Mouse (Mus musculus) hindbrain, embryonic 10.5 days (tissue): ENCODE measurements at regions not wholly inside any gene's neighbourhood (a gene's known extent, or its start where the extent isn't known, plus 50 kb on each side); places are given as distances from the start of the nearest gene placed in this dataset.

Source experiments
- DNase-seq: peaks from one replicate; pipeline ENCODE4 v3.0.0-alpha.2; 2017; ENCODE audit warnings: low spot score
- H3K27ac ChIP-seq: fragments of 300-500 bp; sonication (generic); 2 replicates; pipeline ENCODE4 v1.5.1; 2016; ENCODE audit warnings: mild to moderate bottlenecking, moderate library complexity
- H3K27me3 ChIP-seq: fragments of 300-500 bp; sonication (generic); 2 replicates; pipeline ENCODE4 v1.6.1; 2016; ENCODE audit warnings: mild to moderate bottlenecking; ENCODE audit not compliant: poor library complexity, insufficient read depth, severe bottlenecking
- H3K36me3 ChIP-seq: fragments of 300-500 bp; sonication (generic); 2 replicates; pipeline ENCODE4 v1.6.1; 2016; ENCODE audit warnings: mild to moderate bottlenecking, moderate library complexity
- H3K4me1 ChIP-seq: fragments of 300-500 bp; sonication (generic); replicated peaks from 2 replicates; pipeline ENCODE4 v1.6.1; 2016; ENCODE audit warnings: mild to moderate bottlenecking
- H3K4me3 ChIP-seq: fragments of 300-500 bp; sonication (generic); 2 replicates; pipeline ENCODE4 v1.5.1; 2016; ENCODE audit warnings: mild to moderate bottlenecking, moderate library complexity
- H3K9me3 ChIP-seq: fragments of 300-500 bp; sonication (generic); 2 replicates; pipeline ENCODE4 v1.6.1; 2016; ENCODE audit warnings: mild to moderate bottlenecking, moderate library complexity
- whole genome bisulfite sequencing: fragments of 180-500 bp; shearing (Covaris S2); methylation state at CpG from one replicate; pipeline ENCODE4 v1.1.7; 2016; 5-methylcytosine and 5-hydroxymethylcytosine counted together

- Histone ChIP-seq H3K27me3 (no peaks in the 10 kb centered on the region), H3K4me1 (no peaks in the 10 kb centered on the region), H3K4me3 (no peak overlapping the region), H3K27ac (no peak overlapping the region), H3K36me3 (no peaks in the 10 kb centered on the region), H3K9me3 (no peaks in the 10 kb centered on the region)
- DNase-seq = no peak
Observed at GRCm38 (mm10) chr3:140096854-140097540, 891.5 kb downstream of the Stpg2 start.

GRCm38 (mm10) chr3:140109401-140109800 is 903.9 kb downstream of the Stpg2 start:
- Histone ChIP-seq H3K4me1 (0 out of 2 replicates have a peak, but pooled peaks cover 3% of the 10 kb centered on the region), H3K9me3 (no peaks in the 10 kb centered on the region), H3K27ac (no peak overlapping the region), H3K4me3 (no peak overlapping the region), H3K27me3 (no peaks in the 10 kb centered on the region), H3K36me3 (no peaks in the 10 kb centered on the region)
- 53% methylated on average over 4 of the region's 4 CpGs for WGBS
- no peak for DNase-seq

GRCm38 (mm10) chr3:140111414-140112172 is 906.1 kb downstream of the Stpg2 start:
- Histone ChIP-seq H3K4me1 (0 out of 2 replicates have a peak, but pooled peaks cover 3% of the 10 kb centered on the region), H3K27ac (no peak overlapping the region), H3K36me3 (no peaks in the 10 kb centered on the region), H3K9me3 (no peaks in the 10 kb centered on the region), H3K4me3 (no peak overlapping the region), H3K27me3 (no peaks in the 10 kb centered on the region)
- no peak for DNase-seq
- 79% methylated on average over 9 of the region's 9 CpGs for WGBS

GRCm38 (mm10) chr3:140115116-140115515 is 909.6 kb downstream of the Stpg2 start:
- WGBS = 54% methylated on average over 1 of the region's 1 CpGs
- no peak for DNase-seq
- H3K4me3 ChIP-seq = no peak overlapping the region
- peaks cover 2% of the 10 kb centered on the region; the same call in 1 of the 2 replicates for H3K9me3 ChIP-seq
- no peak overlapping the region for H3K27ac ChIP-seq
- no peaks in the 10 kb centered on the region for H3K36me3 ChIP-seq
- 0 out of 2 replicates have a peak, but pooled peaks cover 3% of the 10 kb centered on the region for H3K4me1 ChIP-seq
- no peaks in the 10 kb centered on the region for H3K27me3 ChIP-seq

- Histone ChIP-seq H3K4me3 (no peak overlapping the region), H3K4me1 (no peaks in the 10 kb centered on the region), H3K9me3 (no peaks in the 10 kb centered on the region), H3K36me3 (no peaks in the 10 kb centered on the region), H3K27ac (no peak overlapping the region), H3K27me3 (no peaks in the 10 kb centered on the region)
- no peak for DNase-seq
- WGBS = 75% methylated on average over 3 of the region's 3 CpGs
Observed at GRCm38 (mm10) chr3:140127310-140127709, 921.8 kb downstream of the Stpg2 start.

- WGBS = 92% methylated on average over 8 of the region's 8 CpGs
- Histone ChIP-seq H3K27ac (no peak overlapping the region), H3K27me3 (no peaks in the 10 kb centered on the region), H3K4me1 (no peaks in the 10 kb centered on the region), H3K4me3 (no peak overlapping the region), H3K9me3 (no peaks in the 10 kb centered on the region), H3K36me3 (no peaks in the 10 kb centered on the region)
- DNase-seq = no peak
Observed at GRCm38 (mm10) chr3:140129065-140129778, 923.7 kb downstream of the Stpg2 start.

GRCm38 (mm10) chr3:140143900-140144299 is 938.4 kb downstream of the Stpg2 start:
- H3K27me3 ChIP-seq = no peaks in the 10 kb centered on the region
- no peak overlapping the region for H3K4me3 ChIP-seq
- H3K27ac ChIP-seq = no peak overlapping the region
- no peaks in the 10 kb centered on the region for H3K36me3 ChIP-seq
- H3K4me1 ChIP-seq = no peaks in the 10 kb centered on the region
- 88% methylated on average over 2 of the region's 2 CpGs for WGBS
- no peaks in the 10 kb centered on the region for H3K9me3 ChIP-seq
- DNase-seq = no peak

GRCm38 (mm10) chr3:140147158-140147933 is 941.9 kb downstream of the Stpg2 start:
- Histone ChIP-seq H3K9me3 (no peaks in the 10 kb centered on the region), H3K27ac (no peak overlapping the region), H3K36me3 (no peaks in the 10 kb centered on the region), H3K4me1 (no peaks in the 10 kb centered on the region), H3K27me3 (no peaks in the 10 kb centered on the region), H3K4me3 (no peak overlapping the region)
- 86% methylated on average over 2 of the region's 2 CpGs for WGBS
- no peak for DNase-seq

GRCm38 (mm10) chr3:140150530-140150951 is 945.0 kb downstream of the Stpg2 start:
- 75% methylated on average over 7 of the region's 7 CpGs for WGBS
- H3K4me3 ChIP-seq = no peak overlapping the region
- H3K27ac ChIP-seq = no peak overlapping the region
- H3K36me3 ChIP-seq = no peaks in the 10 kb centered on the region
- DNase-seq = no peak
- H3K4me1 ChIP-seq = no peaks in the 10 kb centered on the region
- no peaks in the 10 kb centered on the region for H3K27me3 ChIP-seq
- H3K9me3 ChIP-seq = no peaks in the 10 kb centered on the region

- no peak overlapping the region for H3K4me3 ChIP-seq
- H3K27ac ChIP-seq = no peak overlapping the region
- no peak for DNase-seq
- H3K36me3 ChIP-seq = no peaks in the 10 kb centered on the region
- 94% methylated on average over 2 of the region's 2 CpGs for WGBS
- no peaks in the 10 kb centered on the region for H3K27me3 ChIP-seq
- no peaks in the 10 kb centered on the region for H3K9me3 ChIP-seq
- H3K4me1 ChIP-seq = peaks cover 3% of the 10 kb centered on the region; the same call in 1 of the 2 replicates
Observed at GRCm38 (mm10) chr3:140179471-140179870, 974.0 kb downstream of the Stpg2 start.

GRCm38 (mm10) chr3:140182690-140183089 is 977.2 kb downstream of the Stpg2 start:
- peaks cover 8% of the 10 kb centered on the region; the same call in 1 of the 2 replicates for H3K4me1 ChIP-seq
- WGBS = 79% methylated on average over 4 of the region's 4 CpGs
- DNase-seq = no peak

GRCm38 (mm10) chr3:140184899-140185525 is 979.5 kb downstream of the Stpg2 start:
- Histone ChIP-seq H3K27me3 (no peaks in the 10 kb centered on the region), H3K4me1 (peaks cover 8% of the 10 kb centered on the region; the same call in 1 of the 2 replicates), H3K9me3 (no peaks in the 10 kb centered on the region), H3K4me3 (no peak overlapping the region), H3K27ac (no peak overlapping the region), H3K36me3 (no peaks in the 10 kb centered on the region)
- no peak for DNase-seq
- 63% methylated on average over 4 of the region's 4 CpGs for WGBS

More at GRCm38 (mm10) chr3:140182690-140183089, 977.2 kb downstream of the Stpg2 start:
- Histone ChIP-seq H3K9me3 (no peaks in the 10 kb centered on the region), H3K27ac (no peak overlapping the region), H3K4me3 (no peak overlapping the region), H3K36me3 (no peaks in the 10 kb centered on the region), H3K27me3 (no peaks in the 10 kb centered on the region)
